Mouse (Mus musculus) skeletal muscle tissue, adult 2 months (tissue): ENCODE measurements around the gene Olfr398.

Source experiments
- DNase-seq: peaks from one replicate; pipeline ENCODE4 v3.0.0-alpha.2; 2012; ENCODE audit warnings: low read depth, low spot score

The Olfr398 gene

GRCm38 (mm10) chr11:73990307-73990706 lies at the start of gene Olfr398:
TSS of gene Olfr398 (minus strand) at chr11:73990407.
- no peak for DNase-seq

DNA sequence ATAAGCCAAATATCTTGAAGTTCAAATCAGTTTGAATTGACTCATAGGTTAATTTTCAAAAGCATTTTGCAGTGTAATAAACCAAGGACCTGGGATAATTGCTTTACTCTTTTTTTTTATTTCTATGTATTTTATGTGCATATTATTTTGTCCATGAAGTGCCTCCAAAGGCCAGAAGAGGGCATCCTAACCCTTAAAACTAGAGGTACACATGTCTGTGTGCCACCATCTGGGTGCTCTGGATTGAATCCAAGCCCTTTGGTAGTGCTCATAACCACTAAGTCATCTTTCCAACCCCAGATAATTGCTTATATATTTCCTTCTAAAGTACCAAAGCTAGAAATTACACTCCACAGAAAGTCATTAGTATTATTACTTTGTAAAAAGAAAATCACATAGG lies 2.9 kb upstream of the Olfr398 start:
- DNase-seq = no peak

DNA sequence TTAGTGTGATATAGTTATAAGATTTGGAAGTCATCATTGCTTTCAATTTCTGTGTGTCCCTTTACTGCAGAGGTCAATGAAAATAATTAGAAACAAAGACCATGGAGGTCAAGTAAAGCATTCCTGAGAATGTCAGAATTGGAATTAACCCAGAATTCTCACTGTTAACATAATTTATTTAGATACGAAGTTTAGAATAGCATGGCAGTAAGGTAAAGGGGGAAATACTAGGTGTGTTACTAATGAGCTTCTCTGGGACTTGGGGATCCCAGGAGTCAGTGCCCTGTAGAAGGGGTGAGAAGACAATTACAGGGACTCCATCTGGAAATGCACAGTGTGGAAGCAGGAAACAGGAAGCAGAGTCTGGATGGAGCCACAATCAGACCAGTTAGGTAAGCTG lies 29.7 kb downstream of the Olfr398 start, which contains the start of gene Olfr397:
Gene Olfr397, plus strand, starts transcription at position 301 of the 400 bp plus-strand sequence.
- no peak for DNase-seq

DNA sequence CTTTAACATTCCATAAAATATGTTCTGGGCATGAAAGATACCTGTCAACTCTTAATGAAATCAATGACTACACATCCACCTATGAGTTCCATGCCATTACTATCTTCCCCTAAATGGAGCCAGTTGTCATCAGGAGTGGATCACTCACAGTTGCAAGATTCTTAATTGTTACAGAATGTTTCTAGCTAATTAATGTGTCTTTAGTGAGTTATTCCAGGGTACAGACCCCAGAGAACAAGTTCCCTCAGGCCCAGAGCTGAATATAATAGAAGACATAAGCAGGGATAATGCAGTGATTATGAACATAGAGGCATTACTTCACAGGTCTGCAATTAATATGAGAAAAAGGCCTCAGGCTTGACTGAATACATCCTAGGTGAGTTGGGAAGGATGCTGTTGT lies 53.8 kb downstream of the Olfr398 start, which contains the start of gene Olfr23:
Gene Olfr23, plus strand, starts transcription at position 301 of the 400 bp plus-strand sequence.
- DNase-seq = no peak
